Mouse (Mus musculus) small intestine, adult 2 months (tissue): Measurements from ENCODE around the gene Eif4h. TPM values are rescaled to one million over a fixed set of nuclear protein-coding genes. Genes with fewer than 3 reads are reported as not detected.

ENCODE experiments used
- H3K27ac ChIP-seq: fragments of 200-500 bp; 2 replicates; pipeline ENCODE4 v1.5.1; 2012; ENCODE audit warnings: low read depth, low read length, control low read depth, inconsistent platforms; ENCODE audit not compliant: insufficient read depth
- H3K27me3 ChIP-seq: fragments of 200-500 bp; 2 replicates; pipeline ENCODE4 v1.6.1; 2012; ENCODE audit warnings: mild to moderate bottlenecking, moderate library complexity, low read length, inconsistent platforms; ENCODE audit not compliant: control insufficient read depth, insufficient read depth
- H3K36me3 ChIP-seq: fragments of 200-500 bp; 2 replicates; pipeline ENCODE4 v1.6.1; 2012; ENCODE audit warnings: mild to moderate bottlenecking, low read length, control low read depth, inconsistent platforms; ENCODE audit not compliant: control insufficient read depth, insufficient read depth
- H3K4me1 ChIP-seq: fragments of 200-500 bp; 2 replicates; pipeline ENCODE4 v1.6.1; 2012; ENCODE audit warnings: low read length, inconsistent platforms, mixed read lengths; ENCODE audit not compliant: control insufficient read depth, insufficient read depth, insufficient read length
- H3K4me3 ChIP-seq: fragments of 200-500 bp; 2 replicates; pipeline ENCODE4 v1.5.1; 2012; ENCODE audit warnings: low read depth, mild to moderate bottlenecking, control low read depth, inconsistent platforms, low read length, moderate library complexity
- CTCF ChIP-seq: fragments of 200-500 bp; IDR thresholded peaks from 2 replicates; pipeline ENCODE4 v1.5.1; 2012; ENCODE audit warnings: low read depth, mild to moderate bottlenecking, control low read depth, inconsistent platforms, low read length, moderate library complexity, mixed read lengths; ENCODE audit not compliant: insufficient replicate concordance, insufficient read length; ENCODE audit errors: extremely low read depth
- POLR2A ChIP-seq: fragments of 200-500 bp; IDR thresholded peaks from 2 replicates; pipeline ENCODE4 v1.6.1; 2012; ENCODE audit warnings: low read depth, mild to moderate bottlenecking, control low read depth, inconsistent platforms, low read length, moderate library complexity
- WGBS: fragments of 180-500 bp; shearing (Covaris S2); methylation state at CpG from one replicate; pipeline ENCODE4 v1.1.7; 2018; 5-methylcytosine and 5-hydroxymethylcytosine counted together
- polyA plus RNA-seq: library from polyadenylated mRNA; depleted of rRNA; stranded (reverse); fragments of >200 nt; gene quantifications from 2 replicates; pipeline ENCODE4 v1.2.3, GENCODE M21; 2012; rRNA removed

Eif4h gene
- polyA plus RNA-seq, 1 experiment: 256 TPM

DNA sequence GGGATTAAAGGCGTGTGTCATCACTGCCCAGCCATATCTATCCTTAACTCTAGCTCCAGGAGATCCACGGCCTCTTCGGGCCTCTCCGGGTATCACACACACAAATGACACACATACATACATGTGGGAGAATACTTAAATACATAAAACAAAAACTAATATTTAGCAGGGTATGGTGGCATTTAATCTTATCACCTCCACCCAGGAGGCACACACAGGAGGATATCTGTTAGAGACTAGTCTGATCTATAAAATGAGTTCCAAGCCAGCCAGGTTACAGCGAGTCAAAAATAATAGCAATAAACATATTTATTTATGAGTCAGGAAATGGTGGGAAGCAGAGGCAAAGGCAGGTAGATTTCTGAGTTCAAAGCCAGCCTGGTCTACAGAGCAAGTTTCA, 63.5 kb downstream of the Eif4h start:
- H3K4me1 ChIP-seq: peaks cover 10% of the 10 kb centered on the region
- WGBS: 95% methylated on average over 5 of the region's 5 CpGs

GRCm38 (mm10) chr5:134572508-134573214, 66.6 kb downstream of the Eif4h start:
- 18% methylated on average over 10 of the region's 10 CpGs for WGBS
- Histone ChIP-seq H3K36me3 (no peaks in the 10 kb centered on the region), H3K4me3 (peak overlapping the region; percentile 1; the same call in 1 of the 2 replicates), H3K4me1 (peaks cover 14% of the 10 kb centered on the region), H3K27me3 (no peaks in the 10 kb centered on the region), H3K27ac (peak overlapping the region; percentile 68)
- TF ChIP-seq POLR2A: no peak
- TF ChIP-seq CTCF: no peak

More for the DNA sequence above, 63.5 kb downstream of the Eif4h start:
- TF ChIP-seq CTCF (no peak), POLR2A (no peak)
- H3K27ac ChIP-seq: no peak overlapping the region
- H3K4me3 ChIP-seq: no peak overlapping the region
- H3K36me3 ChIP-seq: no peaks in the 10 kb centered on the region
- no peaks in the 10 kb centered on the region for H3K27me3 ChIP-seq

DNA sequence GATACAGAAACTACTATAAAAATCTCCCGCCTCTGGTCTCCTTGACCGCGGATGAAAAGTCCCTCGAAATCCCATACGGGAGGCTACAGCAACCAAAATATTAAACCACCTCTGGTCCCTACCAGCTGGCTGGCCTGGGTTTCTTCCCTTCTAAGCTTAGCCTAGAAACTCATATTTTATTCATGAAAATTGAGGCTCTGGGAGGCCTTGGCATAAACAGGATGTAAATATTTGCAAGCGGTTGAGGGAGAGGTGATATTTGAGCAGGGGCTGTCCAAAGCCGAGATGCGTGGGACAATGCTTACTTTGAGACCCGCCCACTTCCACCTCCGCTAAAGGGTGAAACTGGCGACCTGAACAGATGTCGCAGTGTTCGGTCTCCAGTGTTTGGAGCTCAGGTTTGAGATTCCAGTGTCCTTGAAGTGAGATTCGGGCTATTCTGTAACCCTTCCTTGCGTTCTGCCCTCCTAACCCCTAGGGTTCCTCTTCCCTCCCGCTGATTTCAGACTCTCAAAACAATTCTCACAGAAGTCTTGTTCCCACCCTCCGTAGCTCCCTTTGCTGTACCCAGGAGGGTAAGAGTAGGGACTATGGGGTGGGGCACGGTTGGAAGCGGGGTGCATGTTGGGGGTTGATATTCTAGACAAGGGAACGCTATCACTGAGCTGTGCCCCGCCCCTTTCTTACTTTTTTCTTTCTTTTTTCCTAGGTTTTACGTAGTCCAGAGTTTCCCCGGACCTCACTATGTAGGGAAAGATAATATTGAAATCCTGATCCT, 67.4 kb downstream of the Eif4h start:
- TF ChIP-seq POLR2A (0 out of 2 replicates have a peak, but pooled peaks have one; percentile 8), CTCF (no peak; the same call in 1 of the 2 replicates)
- H3K36me3 ChIP-seq: no peaks in the 10 kb centered on the region
- peak overlapping the region; percentile 68 for H3K27ac ChIP-seq
- no peaks in the 10 kb centered on the region for H3K27me3 ChIP-seq
- peaks cover 14% of the 10 kb centered on the region for H3K4me1 ChIP-seq
- under 1% methylated on average over 23 of the region's 23 CpGs for WGBS
- peak overlapping the region; percentile 56 for H3K4me3 ChIP-seq

Other genes with a start within 250 kb of the Eif4h start
- gene Gtf2ird1, start 182.8 kb downstream of the Eif4h start, polyA plus RNA-seq: 25.0 and 40.4 TPM in 2 replicates
- gene Clip2, start 87.1 kb downstream of the Eif4h start, polyA plus RNA-seq: 24.0 and 43.4 TPM in 2 replicates
- 1.6 and 3.1 TPM in 2 replicates for gene Syna, start 79.3 kb downstream of the Eif4h start, polyA plus RNA-seq
- 15.1 and 35.4 TPM in 2 replicates for gene Rfc2, start 58.1 kb downstream of the Eif4h start, polyA plus RNA-seq
- gene Lat2, start 24.5 kb downstream of the Eif4h start, polyA plus RNA-seq: 4.0 and 6.9 TPM in 2 replicates
- 6.4 and 6.8 TPM in 2 replicates for gene Limk1, start 49.1 kb upstream of the Eif4h start, polyA plus RNA-seq
- 14.0 and 15.2 TPM in 2 replicates for gene Eln, start 107.8 kb upstream of the Eif4h start, polyA plus RNA-seq